Mouse (Mus musculus): ENCODE measurements around the gene Taar4. TPM values are rescaled to one million over a fixed set of nuclear protein-coding genes. Genes with fewer than 3 reads are reported as not detected.
A peak's percentile ranks its signal among the peaks of the same experiment; 100 is the strongest.

Gene Taar4
- total RNA-seq (2021), result not detected
- long read RNA-seq, experiment 1, result 0 reads
- long read RNA-seq, experiment 2, result 0 reads

- DNase-seq (ENCODE audit: low spot score in 2 of 2), result no peak
These were observed at the start of gene Taar4 for GRCm38 (mm10) chr10:23960444-23960915. Gene Taar4 (plus strand): TSS chr10:23960494.

DNA sequence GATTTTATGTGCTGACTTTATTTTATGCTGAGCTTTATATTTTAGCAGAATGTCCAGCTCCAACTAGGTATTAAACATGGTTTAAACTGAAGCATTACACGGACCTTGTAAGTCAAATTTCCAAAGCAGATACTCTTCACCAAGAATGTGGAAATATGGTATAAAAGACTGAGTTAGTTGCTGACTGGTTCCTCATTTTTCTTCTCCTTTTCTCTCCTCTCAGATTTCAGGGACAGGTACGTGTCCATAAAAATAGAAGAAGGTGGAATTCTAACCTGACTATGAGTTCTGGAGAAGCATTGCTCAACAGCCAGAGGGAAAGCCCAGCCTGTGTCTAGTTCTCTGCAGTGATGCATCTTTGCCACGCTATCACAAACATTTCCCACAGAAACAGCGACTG is 40.2 kb upstream of the Taar4 start, which contains the start of gene Taar1:
Taar1 (plus strand) TSS at position 301 of the 400 bp plus-strand sequence.
- DNase-seq (ENCODE audit: low spot score in 2 of 2), result no peak

- no peak for DNase-seq (ENCODE audit: low spot score in 2 of 2)
These were observed 37.8 kb upstream of the Taar4 start for GRCm38 (mm10) chr10:23922468-23922867.

DNA sequence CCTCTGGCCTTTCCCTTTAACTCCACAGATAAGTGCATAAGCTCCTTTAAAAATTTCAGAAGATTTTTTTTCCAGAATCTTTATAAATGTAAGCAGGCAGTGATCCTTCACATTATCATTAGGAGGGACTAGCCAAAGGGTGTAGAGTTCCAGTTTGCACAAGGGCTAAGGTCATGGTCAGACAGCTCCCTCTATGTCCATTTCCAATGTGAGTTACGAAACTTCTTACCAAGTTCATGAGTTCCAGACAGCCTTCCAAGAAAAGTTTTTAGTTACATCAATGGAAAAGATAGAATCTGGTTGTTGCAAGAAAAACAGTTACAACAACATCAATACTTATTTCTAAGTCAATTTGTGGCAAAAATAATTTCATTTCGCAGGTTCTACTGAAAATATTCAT is 36.4 kb upstream of the Taar4 start:
- no peak for DNase-seq (ENCODE audit: low spot score in 2 of 2)

DNA sequence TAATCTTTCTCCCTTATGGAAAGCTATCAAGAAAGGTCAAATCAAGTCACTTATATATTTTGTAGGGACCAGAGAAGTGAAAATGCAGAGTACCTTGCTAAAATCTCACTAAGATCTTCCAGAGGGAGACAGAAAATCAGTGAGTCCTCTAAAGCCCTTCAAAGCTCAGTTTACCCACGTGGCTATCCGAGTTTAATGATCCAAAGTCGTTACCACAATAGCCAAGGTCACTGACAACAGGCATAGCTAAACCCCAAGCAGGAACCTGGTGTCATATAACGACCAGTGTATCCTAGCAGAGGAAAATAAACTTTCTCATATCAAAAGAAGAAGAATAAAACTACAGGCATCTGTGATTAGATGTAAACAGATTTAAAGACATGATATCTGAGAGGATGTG is 22.7 kb upstream of the Taar4 start:
- no peak for DNase-seq (ENCODE audit: low spot score in 2 of 2)

GRCm38 (mm10) chr10:23938312-23938711 is 22.0 kb upstream of the Taar4 start, which contains the start of gene Taar2:
Gene Taar2 (plus strand): TSS chr10:23938572.
- DNase-seq (ENCODE audit: low spot score in 2 of 2), result no peak

DNA sequence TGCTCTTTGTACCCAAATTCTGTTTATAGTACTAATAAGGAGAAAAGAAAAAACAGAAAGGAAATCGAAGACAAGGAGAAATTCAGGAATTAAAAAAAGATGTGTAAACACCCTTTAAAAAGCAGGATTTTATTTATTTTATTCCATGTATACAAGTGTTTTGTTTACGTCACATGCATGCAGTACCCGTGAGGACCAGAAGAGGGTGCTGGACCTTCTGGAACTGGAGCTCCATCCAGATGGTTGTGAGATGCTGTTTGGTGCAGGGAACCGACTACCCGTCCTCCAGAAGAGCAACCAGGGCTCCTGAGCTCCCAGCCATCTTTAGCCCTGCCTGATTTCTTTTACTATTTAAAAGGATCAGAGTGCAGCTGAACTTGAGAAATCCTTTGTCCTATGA is 17.8 kb upstream of the Taar4 start:
- DNase-seq (ENCODE audit: low spot score in 2 of 2), result no peak

DNA sequence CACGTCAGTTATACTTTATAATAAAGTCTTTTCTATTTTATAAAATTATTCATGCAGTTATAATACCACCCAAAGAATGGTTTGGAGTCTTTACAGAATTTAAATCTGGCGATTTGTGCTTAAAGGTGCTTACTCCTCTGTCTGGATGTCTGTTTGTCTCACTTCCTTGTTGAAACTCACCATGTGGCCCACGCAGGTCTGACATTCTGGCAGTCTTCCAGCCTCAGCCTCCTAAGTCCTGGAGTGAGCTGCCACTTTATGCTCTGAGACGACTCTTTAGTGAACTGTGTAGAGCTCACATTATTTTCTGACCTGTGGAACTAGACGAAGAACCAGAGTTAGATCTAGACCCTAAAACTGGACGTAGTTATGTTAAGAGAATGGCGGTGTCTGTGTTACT is 12.3 kb upstream of the Taar4 start:
- no peak for DNase-seq (ENCODE audit: low spot score in 2 of 2)

DNA sequence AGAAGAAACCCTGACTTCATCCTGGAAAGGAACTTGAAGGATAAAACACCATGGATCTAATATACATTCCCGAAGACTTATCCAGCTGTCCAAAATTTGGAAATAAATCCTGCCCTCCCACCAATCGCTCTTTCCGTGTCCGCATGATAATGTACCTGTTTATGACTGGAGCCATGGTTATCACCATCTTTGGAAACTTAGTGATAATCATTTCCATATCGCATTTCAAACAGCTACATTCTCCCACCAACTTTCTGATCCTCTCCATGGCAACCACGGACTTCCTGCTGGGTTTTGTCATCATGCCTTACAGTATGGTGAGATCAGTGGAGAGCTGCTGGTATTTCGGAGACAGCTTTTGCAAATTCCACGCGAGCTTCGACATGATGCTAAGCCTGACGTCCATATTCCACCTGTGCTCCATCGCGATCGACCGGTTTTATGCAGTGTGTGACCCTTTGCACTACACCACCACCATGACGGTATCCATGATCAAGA is 10.7 kb upstream of the Taar4 start, which contains the start of gene Taar3:
Taar3 (plus strand) TSS at position 51 of the 498 bp plus-strand sequence.
- no peak for DNase-seq (ENCODE audit: low spot score in 2 of 2)

DNA sequence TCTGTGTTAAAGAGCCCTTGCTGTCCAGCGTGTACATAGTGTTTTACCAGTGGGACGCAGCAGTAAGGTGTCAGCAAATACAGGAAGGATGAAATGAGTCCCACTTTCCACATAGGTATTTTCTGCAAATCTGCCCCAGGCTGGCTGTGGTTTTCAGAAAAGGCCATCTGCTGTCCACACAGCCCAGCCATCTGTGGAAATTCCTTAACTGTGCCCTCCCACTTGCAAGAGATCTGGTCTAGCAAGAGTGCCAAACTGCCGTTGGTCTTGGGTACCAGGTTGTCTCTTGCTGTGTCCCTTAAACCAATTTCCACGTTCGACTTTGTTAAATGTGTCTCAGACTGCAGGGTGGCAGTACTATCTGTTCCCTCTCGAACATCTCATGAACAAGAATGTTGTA is 8.6 kb upstream of the Taar4 start:
- DNase-seq (ENCODE audit: low spot score in 2 of 2), result no peak

DNA sequence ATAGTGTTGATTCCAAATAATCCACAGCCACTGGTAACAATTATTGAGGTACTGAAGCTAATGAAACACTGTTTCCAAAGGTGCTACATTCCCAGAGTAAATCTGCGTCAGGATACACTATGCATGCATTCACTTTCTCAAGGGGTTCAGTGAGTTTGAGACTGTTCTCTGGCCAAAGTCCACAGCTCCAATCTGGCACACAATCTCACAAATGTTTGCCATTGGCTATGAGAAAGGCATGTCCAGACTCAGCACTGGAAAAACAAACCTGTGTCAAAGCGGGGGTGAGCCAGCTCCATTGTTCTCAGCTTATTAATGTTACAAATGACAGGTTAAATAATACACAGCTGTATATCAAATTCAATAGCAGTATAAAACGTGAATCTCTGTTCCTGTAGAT is 1.2 kb upstream of the Taar4 start:
- no peak for DNase-seq (ENCODE audit: low spot score in 2 of 2)

GRCm38 (mm10) chr10:23963444-23963843 is 3.1 kb downstream of the Taar4 start:
- DNase-seq (ENCODE audit: low spot score in 2 of 2), result no peak

DNA sequence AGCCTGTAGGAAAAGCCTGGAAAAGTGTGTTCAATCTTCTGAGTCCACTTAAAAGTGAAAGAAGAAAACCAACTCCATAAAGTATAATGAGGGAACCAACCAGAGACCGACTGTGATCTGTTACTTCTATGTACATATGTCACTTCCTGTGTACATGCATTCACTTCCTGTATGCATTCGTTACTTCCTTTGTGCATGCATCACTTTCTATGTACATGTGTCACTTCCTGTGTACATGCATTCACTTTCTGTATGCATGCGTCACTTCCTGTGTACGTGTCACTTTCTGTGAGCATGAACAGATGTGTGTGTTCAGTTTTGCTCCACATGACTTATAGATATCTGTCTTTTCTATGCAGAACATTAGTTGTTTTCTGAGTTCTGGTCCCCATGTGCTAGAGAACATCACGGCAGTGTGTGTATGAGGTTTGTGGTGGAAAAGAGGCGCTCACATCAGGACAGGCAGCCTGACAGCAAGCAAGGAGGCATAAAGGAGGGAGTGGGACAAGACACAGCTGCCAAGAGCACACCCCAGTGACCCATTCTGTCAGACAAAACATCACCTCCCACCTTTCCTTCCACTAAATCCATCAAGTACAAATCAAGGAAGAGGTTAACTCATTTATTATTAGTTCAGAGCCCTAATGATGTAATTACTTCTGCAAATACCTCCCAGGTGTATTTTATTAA is 4.8 kb downstream of the Taar4 start:
- no peak for DNase-seq (ENCODE audit: low spot score in 2 of 2)

- DNase-seq (ENCODE audit: low spot score in 2 of 2), result no peak
These were observed 10.4 kb downstream of the Taar4 start, which contains the start of gene Taar5 for GRCm38 (mm10) chr10:23970656-23971165. Gene Taar5 (plus strand): TSS chr10:23970706.

GRCm38 (mm10) chr10:23971256-23971655 is 11.0 kb downstream of the Taar4 start:
- DNase-seq (ENCODE audit: low spot score in 2 of 2), result no peak

GRCm38 (mm10) chr10:23977958-23978357 is 17.7 kb downstream of the Taar4 start:
- no peak for DNase-seq (ENCODE audit: low spot score in 2 of 2)

GRCm38 (mm10) chr10:23978901-23979705 is 18.8 kb downstream of the Taar4 start:
- DNase-seq (ENCODE audit: low spot score in 2 of 2), result peak in 1 of 2 experiments; percentile 58

DNA sequence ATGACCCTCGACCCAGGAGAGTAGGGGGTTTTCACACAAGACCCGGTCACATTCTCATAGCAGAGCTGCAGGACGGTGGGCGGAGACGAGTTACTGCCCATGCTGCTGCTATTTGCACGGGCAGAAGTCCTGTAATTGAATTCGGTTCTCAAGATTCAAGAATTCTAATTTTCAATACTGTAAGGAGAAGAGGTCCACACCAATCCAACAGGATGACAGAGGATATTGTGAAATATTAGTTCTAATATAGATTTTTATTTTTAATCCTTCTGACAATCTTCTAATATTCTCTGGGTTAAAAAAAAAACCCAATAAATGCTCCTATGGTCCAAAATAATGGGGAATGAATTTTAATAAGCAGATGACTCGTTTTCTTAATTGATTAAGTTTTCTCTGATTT is 25.3 kb downstream of the Taar4 start, which contains the start of gene Taar6:
Taar6 (minus strand) TSS at position 101 of the 400 bp plus-strand sequence.
- no peak for DNase-seq (ENCODE audit: low spot score in 2 of 2)

DNA sequence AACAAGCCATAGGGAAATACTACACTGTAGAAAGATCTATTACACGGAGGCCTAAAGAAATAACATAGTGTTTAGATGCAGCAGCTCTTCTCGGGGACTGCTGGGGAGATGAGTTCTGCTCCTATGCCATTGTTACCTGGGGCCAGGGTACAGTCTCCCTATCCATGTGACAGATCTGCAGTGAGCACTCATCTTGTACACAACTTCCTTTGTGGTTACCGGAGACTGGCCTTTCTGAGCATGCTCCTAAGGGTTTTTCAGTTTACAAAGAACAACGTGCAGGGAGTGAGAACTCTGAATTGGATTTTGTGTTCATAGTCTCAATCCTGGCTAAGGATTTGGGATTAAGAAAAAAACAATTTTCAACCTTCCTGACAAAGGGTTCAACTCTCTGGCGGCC is 26.1 kb downstream of the Taar4 start:
- no peak for DNase-seq (ENCODE audit: low spot score in 2 of 2)

GRCm38 (mm10) chr10:23993381-23993780 is 33.1 kb downstream of the Taar4 start, which contains the start of gene Taar7a:
Gene Taar7a (minus strand): TSS chr10:23993481.
- no peak for DNase-seq (ENCODE audit: low spot score in 2 of 2)

DNA sequence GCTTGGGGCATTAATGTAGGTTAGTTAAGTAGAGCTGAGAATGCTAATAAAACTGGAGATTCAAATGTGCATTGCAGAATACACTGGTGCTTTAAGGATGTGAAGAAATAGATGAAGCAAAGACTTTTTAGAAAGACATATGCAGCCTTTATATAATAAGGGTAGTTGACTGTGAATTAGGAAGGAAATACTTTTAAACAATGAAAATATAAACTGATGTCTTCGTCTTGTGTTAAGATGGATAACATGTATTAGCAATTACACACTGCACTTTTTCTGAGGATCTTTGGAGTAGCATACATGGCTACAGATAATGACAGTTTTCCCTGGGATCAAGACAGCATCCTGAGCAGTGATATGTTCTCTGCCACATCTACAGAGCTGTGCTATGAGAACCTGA is 39.3 kb downstream of the Taar4 start, which contains the start of gene Taar7b:
Taar7b (plus strand) TSS at position 301 of the 400 bp plus-strand sequence.
- DNase-seq (ENCODE audit: low spot score in 2 of 2), result no peak
